Mouse (Mus musculus) liver, embryonic 15.5 days (tissue): ENCODE data around the gene Strn3. TPM values are rescaled to one million over a fixed set of nuclear protein-coding genes. Genes with fewer than 3 reads are reported as not detected.
"Not testable (repeated sequence)": the region's sequence is repeated elsewhere in the genome, so short reads cannot be mapped to it uniquely, and the experiment has no call there.

Experiments used
- ATAC-seq: fragments of 200-750 bp; cut with Nextera tagmentation; 2 replicates; pipeline ENCODE4 v1.8.0; 2017; ENCODE audit warnings: moderate number of reproducible peaks, mild to moderate bottlenecking, moderate library complexity; ENCODE audit not compliant: insufficient read depth
- H3K27ac ChIP-seq: fragments of 300-500 bp; sonication (generic); replicated peaks from 2 replicates; pipeline ENCODE4 v1.5.1; 2015; ENCODE audit warnings: mild to moderate bottlenecking, inconsistent platforms
- H3K27me3 ChIP-seq: fragments of 300-500 bp; sonication (generic); 2 replicates; pipeline ENCODE4 v1.6.1; 2015; ENCODE audit warnings: mild to moderate bottlenecking, inconsistent platforms
- H3K36me3 ChIP-seq: fragments of 300-500 bp; sonication (generic); replicated peaks from 2 replicates; pipeline ENCODE4 v1.6.1; 2015; ENCODE audit warnings: moderate library complexity, mild to moderate bottlenecking, inconsistent platforms
- H3K4me1 ChIP-seq: fragments of 300-500 bp; sonication (generic); replicated peaks from 2 replicates; pipeline ENCODE4 v1.6.1; 2015; ENCODE audit warnings: inconsistent platforms
- H3K4me2 ChIP-seq: fragments of 300-500 bp; sonication (generic); 2 replicates; pipeline ENCODE4 v1.6.1; 2015; ENCODE audit warnings: moderate library complexity, mild to moderate bottlenecking, inconsistent platforms
- H3K4me3 ChIP-seq: fragments of 300-500 bp; sonication (generic); replicated peaks from 2 replicates; pipeline ENCODE4 v1.5.1; 2015; ENCODE audit warnings: mild to moderate bottlenecking, inconsistent platforms
- H3K9ac ChIP-seq: fragments of 300-500 bp; sonication (generic); 2 replicates; pipeline ENCODE4 v1.6.1; 2015; ENCODE audit warnings: moderate library complexity, mild to moderate bottlenecking, inconsistent platforms
- H3K9me3 ChIP-seq: fragments of 300-500 bp; sonication (generic); replicated peaks from 2 replicates; pipeline ENCODE4 v1.6.1; 2016; ENCODE audit warnings: inconsistent platforms
- WGBS: fragments of 180-500 bp; shearing (Covaris S2); methylation state at CpG from one replicate; pipeline ENCODE4 v1.1.7; 2015; ENCODE audit warnings: mixed read lengths; ENCODE audit not compliant: insufficient replicate concordance; 5-methylcytosine and 5-hydroxymethylcytosine counted together
- polyA plus RNA-seq: library from polyadenylated mRNA; unstranded; fragments of >200 nt; fragmentation: Nextera tagmentation; extraction: Ambion mirVana; gene quantifications from 2 replicates; pipeline ENCODE4 v1.2.1, GENCODE M21; 2015

Gene Strn3
- polyA plus RNA-seq, 1 experiment from 2014 or later, result 13.1 TPM

DNA sequence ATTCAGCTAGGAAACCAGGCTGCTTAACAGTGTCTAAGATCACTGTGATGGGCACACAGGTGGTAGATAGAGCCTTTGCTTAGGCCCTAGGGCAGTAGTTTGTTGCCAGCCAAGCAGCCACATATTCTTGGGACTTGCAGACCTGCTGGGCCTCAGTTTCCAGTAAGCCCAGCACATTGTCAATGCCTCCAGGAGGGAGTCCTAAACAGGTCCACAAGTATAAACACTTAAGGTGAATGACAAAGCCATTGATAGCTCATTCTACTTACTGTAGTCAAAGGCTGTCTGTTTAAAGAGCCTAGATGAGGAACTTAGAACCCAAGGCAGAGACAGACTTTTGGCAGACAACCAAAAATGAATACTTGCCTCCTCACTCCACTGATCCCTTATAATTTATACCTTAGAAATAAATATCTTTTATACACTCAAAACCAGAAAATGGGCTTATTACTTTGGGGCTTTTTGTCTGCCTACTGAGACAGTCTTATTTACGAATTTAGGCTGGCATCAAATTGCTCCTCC is 35.7 kb downstream of the Strn3 start:
- H3K4me1 ChIP-seq, result no peaks in the 10 kb centered on the region; the same call in 1 of the 2 replicates
- 62% methylated on average over 1 of the region's 1 CpGs for WGBS

DNA sequence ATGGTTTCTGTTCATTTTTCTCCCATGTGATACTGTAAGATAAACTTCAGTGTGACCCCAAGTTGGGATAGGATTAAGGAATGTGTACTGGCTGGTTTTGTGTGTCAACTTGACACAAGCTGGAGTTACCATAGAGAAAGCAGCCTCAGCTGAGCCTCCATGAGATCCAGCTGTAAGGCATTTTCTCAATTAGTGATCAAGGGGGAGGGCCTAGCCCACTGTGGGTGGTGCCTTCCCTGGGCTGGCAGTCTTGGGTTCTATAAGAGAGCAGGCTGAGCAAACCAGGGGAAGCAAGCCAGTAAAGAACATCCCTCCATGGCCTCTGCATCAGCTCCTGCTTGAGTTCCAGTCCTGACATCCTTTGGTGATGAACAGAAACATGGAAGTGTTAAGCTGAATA is 42.3 kb downstream of the Strn3 start:
- H3K4me2 ChIP-seq, H3K4me1 ChIP-seq, H3K9ac ChIP-seq, ATAC-seq, H3K27me3 ChIP-seq, H3K4me3 ChIP-seq, H3K9me3 ChIP-seq, H3K27ac ChIP-seq: not testable (repeated sequence)
- H3K36me3 ChIP-seq, result peaks cover 37% of the 10 kb centered on the region

More for the DNA sequence above, 35.7 kb downstream of the Strn3 start:
- Histone ChIP-seq H3K4me2 (no peak overlapping the region), H3K27ac (no peak overlapping the region), H3K27me3 (no peaks in the 10 kb centered on the region), H3K4me3 (no peak overlapping the region), H3K9ac (no peak overlapping the region), H3K36me3 (peaks cover 18% of the 10 kb centered on the region), H3K9me3 (no peaks in the 10 kb centered on the region)
- ATAC-seq, result no peak

GRCm38 (mm10) chr12:51641871-51642270 is 49.8 kb downstream of the Strn3 start:
- no peak overlapping the region for H3K9ac ChIP-seq
- H3K4me1 ChIP-seq, result peaks cover 11% of the 10 kb centered on the region
- H3K27ac ChIP-seq, result no peak overlapping the region; the same call in 1 of the 2 replicates
- H3K9me3 ChIP-seq, result no peaks in the 10 kb centered on the region
- no peaks in the 10 kb centered on the region for H3K27me3 ChIP-seq
- ATAC-seq, result peak; percentile 60; the same call in 1 of the 2 replicates
- no peak overlapping the region for H3K4me3 ChIP-seq
- H3K4me2 ChIP-seq, result no peak overlapping the region
- peaks cover 10% of the 10 kb centered on the region; the same call in 1 of the 2 replicates for H3K36me3 ChIP-seq
- 22% methylated on average over 6 of the region's 6 CpGs for WGBS

GRCm38 (mm10) chr12:51636689-51637470 is 54.8 kb downstream of the Strn3 start:
- peaks cover 7% of the 10 kb centered on the region; the same call in 1 of the 2 replicates for H3K36me3 ChIP-seq
- H3K4me3 ChIP-seq, result no peak overlapping the region
- H3K9ac ChIP-seq, result no peak overlapping the region
- no peak overlapping the region for H3K27ac ChIP-seq
- H3K9me3 ChIP-seq, result no peaks in the 10 kb centered on the region
- H3K27me3 ChIP-seq, result no peaks in the 10 kb centered on the region
- 17% methylated on average over 2 of the region's 2 CpGs for WGBS
- no peak for ATAC-seq
- no peak overlapping the region for H3K4me2 ChIP-seq
- H3K4me1 ChIP-seq, result peaks cover 7% of the 10 kb centered on the region

DNA sequence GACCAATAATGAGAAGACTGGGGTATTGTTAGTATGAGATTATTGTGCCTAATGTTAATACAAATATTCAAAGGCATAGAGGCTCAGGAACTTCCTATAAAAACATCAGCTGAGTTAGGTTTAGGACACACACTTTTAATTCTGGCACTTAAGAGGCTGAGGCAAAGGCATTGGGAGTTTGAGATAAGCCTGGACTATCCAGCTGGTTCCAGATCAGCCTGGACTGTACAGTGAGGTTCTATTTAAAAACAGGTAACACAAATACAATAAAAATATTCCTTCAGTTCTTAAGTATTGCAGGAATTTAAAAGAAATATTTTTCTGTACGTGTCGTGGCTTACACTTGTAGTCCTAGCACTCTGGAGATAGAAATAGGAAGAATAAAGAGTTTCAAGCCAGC is 55.4 kb downstream of the Strn3 start:
- Histone ChIP-seq H3K4me3 (no peak overlapping the region), H3K27me3 (no peaks in the 10 kb centered on the region), H3K27ac (no peak overlapping the region), H3K4me2 (no peak overlapping the region), H3K4me1 (peaks cover 3% of the 10 kb centered on the region; the same call in 1 of the 2 replicates), H3K36me3 (peaks cover 6% of the 10 kb centered on the region; the same call in 1 of the 2 replicates), H3K9me3 (no peaks in the 10 kb centered on the region), H3K9ac (no peak overlapping the region)
- ATAC-seq, result peak; percentile 42; the same call in 1 of the 2 replicates
- 83% methylated on average over 2 of the region's 2 CpGs for WGBS

- WGBS, result 76% methylated on average over 4 of the region's 4 CpGs
- H3K9ac ChIP-seq, result no peak overlapping the region
- H3K27me3 ChIP-seq, result no peaks in the 10 kb centered on the region
- H3K4me1 ChIP-seq, result peaks cover 3% of the 10 kb centered on the region; the same call in 1 of the 2 replicates
- no peak overlapping the region for H3K27ac ChIP-seq
- H3K9me3 ChIP-seq, result no peaks in the 10 kb centered on the region
- ATAC-seq, result no peak
- peaks cover 6% of the 10 kb centered on the region; the same call in 1 of the 2 replicates for H3K36me3 ChIP-seq
- no peak overlapping the region for H3K4me3 ChIP-seq
- H3K4me2 ChIP-seq, result no peak overlapping the region
Observed at GRCm38 (mm10) chr12:51633481-51633880, 58.2 kb downstream of the Strn3 start.

GRCm38 (mm10) chr12:51623366-51623694 is 68.4 kb downstream of the Strn3 start:
- Histone ChIP-seq H3K4me2 (no peak overlapping the region), H3K27ac (no peak overlapping the region), H3K4me1 (no peaks in the 10 kb centered on the region), H3K9me3 (no peaks in the 10 kb centered on the region), H3K9ac (no peak overlapping the region), H3K27me3 (no peaks in the 10 kb centered on the region), H3K36me3 (peaks cover 35% of the 10 kb centered on the region), H3K4me3 (no peak overlapping the region)
- ATAC-seq, result no peak

DNA sequence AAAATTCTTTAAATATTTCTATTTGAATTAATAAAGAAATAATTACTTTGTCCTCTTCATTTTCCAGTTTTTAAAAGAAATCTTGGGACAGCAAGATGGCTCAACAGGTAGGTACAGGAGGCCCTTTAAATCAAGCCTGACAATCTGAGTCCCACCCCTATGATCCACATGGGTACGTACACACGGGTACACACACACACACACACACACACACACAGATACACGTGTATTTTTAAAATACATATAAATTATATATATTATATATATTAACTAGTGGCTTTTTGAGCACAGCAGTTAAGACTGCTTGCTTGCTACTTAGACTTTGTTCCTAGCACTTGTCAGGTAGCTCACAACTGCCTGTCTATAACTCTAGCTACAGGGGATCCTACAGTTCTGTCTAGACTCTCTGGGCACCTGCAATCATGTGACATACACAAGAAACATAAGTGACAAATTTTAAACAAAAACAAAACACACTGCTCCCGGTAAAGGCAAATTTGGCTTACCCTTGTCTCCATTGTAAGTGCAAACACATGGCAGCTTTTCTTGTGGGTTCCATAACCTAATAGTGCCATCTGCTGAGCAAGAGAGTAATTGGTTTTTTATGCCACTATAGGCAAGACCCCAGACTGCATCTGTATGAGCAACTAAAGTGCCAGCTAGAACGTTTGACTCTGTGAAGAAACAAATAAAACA is 68.9 kb downstream of the Strn3 start:
- Histone ChIP-seq H3K9me3 (no peaks in the 10 kb centered on the region), H3K36me3 (peaks cover 38% of the 10 kb centered on the region)
- 74% methylated on average over 5 of the region's 5 CpGs for WGBS

DNA sequence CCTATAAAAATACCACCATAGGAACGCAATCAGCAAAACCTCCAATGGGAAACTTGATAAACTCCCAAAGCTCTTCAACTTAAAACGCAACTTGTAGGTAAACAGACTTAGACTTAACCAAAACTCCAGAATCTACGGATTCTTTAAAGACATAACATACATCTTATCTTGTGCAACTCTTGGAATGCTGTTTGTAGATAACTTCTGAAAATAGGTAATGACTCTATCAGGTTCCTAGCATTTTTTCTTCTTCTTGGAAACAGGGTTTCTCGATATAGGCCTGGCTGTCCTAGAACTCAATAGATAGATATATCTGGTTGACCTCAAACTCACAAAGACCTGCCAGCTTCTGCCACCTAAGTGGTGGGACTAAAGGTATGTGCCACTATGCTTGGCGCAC is 70.5 kb downstream of the Strn3 start:
- ATAC-seq, result no peak
- peaks cover 50% of the 10 kb centered on the region for H3K36me3 ChIP-seq
- H3K4me2 ChIP-seq, result no peak overlapping the region
- H3K9ac ChIP-seq, result no peak overlapping the region
- no peak overlapping the region for H3K27ac ChIP-seq
- H3K27me3 ChIP-seq, result no peaks in the 10 kb centered on the region
- H3K9me3 ChIP-seq, result no peaks in the 10 kb centered on the region
- 72% methylated on average over 5 of the region's 5 CpGs for WGBS
- no peaks in the 10 kb centered on the region for H3K4me1 ChIP-seq
- H3K4me3 ChIP-seq, result no peak overlapping the region

More for the DNA sequence above, 68.9 kb downstream of the Strn3 start:
- no peak overlapping the region for H3K27ac ChIP-seq
- ATAC-seq, result no peak
- no peaks in the 10 kb centered on the region for H3K27me3 ChIP-seq
- H3K4me3 ChIP-seq, result no peak overlapping the region
- H3K9ac ChIP-seq, result no peak overlapping the region
- no peak overlapping the region for H3K4me2 ChIP-seq
- H3K4me1 ChIP-seq, result no peaks in the 10 kb centered on the region

- H3K4me3 ChIP-seq, result no peak overlapping the region
- H3K27ac ChIP-seq, result no peak overlapping the region
- ATAC-seq, result no peak
- no peak overlapping the region for H3K9ac ChIP-seq
- no peaks in the 10 kb centered on the region for H3K4me1 ChIP-seq
- H3K4me2 ChIP-seq, result no peak overlapping the region
- no peaks in the 10 kb centered on the region for H3K27me3 ChIP-seq
- H3K9me3 ChIP-seq, result no peaks in the 10 kb centered on the region
- H3K36me3 ChIP-seq, result peaks cover 55% of the 10 kb centered on the region
Observed at GRCm38 (mm10) chr12:51620572-51620971, 71.1 kb downstream of the Strn3 start.

GRCm38 (mm10) chr12:51612361-51612760 is 79.3 kb downstream of the Strn3 start:
- ATAC-seq, result no peak

More at GRCm38 (mm10) chr12:51612361-51612760, 79.3 kb downstream of the Strn3 start:
- Histone ChIP-seq H3K27ac (no peak overlapping the region), H3K36me3 (peaks cover 69% of the 10 kb centered on the region), H3K4me1 (no peaks in the 10 kb centered on the region), H3K4me3 (no peak overlapping the region), H3K4me2 (no peak overlapping the region), H3K27me3 (no peaks in the 10 kb centered on the region), H3K9me3 (no peaks in the 10 kb centered on the region), H3K9ac (no peak overlapping the region)
- WGBS, result 78% methylated on average over 5 of the region's 5 CpGs
